Mouse (Mus musculus) stomach, embryonic 16.5 days (tissue): ENCODE measurements around the gene Hdac11. TPM values are rescaled to one million over a fixed set of nuclear protein-coding genes. Genes with fewer than 3 reads are reported as not detected.

Experiments used
- ATAC-seq: fragments of 200-750 bp; cut with Nextera tagmentation; 2 replicates; pipeline ENCODE4 v1.8.0; 2017; ENCODE audit warnings: moderate number of reproducible peaks, moderate TSS enrichment; ENCODE audit not compliant: insufficient read depth, low FRiP score
- H3K27ac ChIP-seq: fragments of 300-500 bp; sonication (generic); 2 replicates; pipeline ENCODE4 v1.5.1; 2014; ENCODE audit warnings: low read length
- H3K27me3 ChIP-seq: fragments of 300-500 bp; sonication (generic); 2 replicates; pipeline ENCODE4 v1.6.1; 2014; ENCODE audit warnings: low read length, control low read depth, mixed read lengths; ENCODE audit not compliant: control insufficient read depth, insufficient read depth
- H3K36me3 ChIP-seq: fragments of 300-500 bp; sonication (generic); 2 replicates; pipeline ENCODE4 v1.6.1; 2014; ENCODE audit warnings: low read length; ENCODE audit not compliant: control insufficient read depth, insufficient read depth
- H3K4me1 ChIP-seq: fragments of 300-500 bp; sonication (generic); 2 replicates; pipeline ENCODE4 v1.6.1; 2014; ENCODE audit warnings: low read length, control low read depth, mixed read lengths; ENCODE audit not compliant: control insufficient read depth, insufficient read depth
- H3K4me2 ChIP-seq: fragments of 300-500 bp; sonication (generic); 2 replicates; pipeline ENCODE4 v1.6.1; 2014; ENCODE audit warnings: low read depth, low read length, mixed read lengths
- H3K4me3 ChIP-seq: fragments of 300-500 bp; sonication (generic); replicated peaks from 2 replicates; pipeline ENCODE4 v1.5.1; 2014; ENCODE audit warnings: mild to moderate bottlenecking, low read length
- H3K9ac ChIP-seq: fragments of 300-500 bp; sonication (generic); 2 replicates; pipeline ENCODE4 v1.6.1; 2014; ENCODE audit warnings: low read length
- H3K9me3 ChIP-seq: fragments of 300-500 bp; sonication (generic); replicated peaks from 2 replicates; pipeline ENCODE4 v1.6.1; 2016; ENCODE audit warnings: low read length, control low read depth; ENCODE audit not compliant: control insufficient read depth
- WGBS: fragments of 180-500 bp; shearing (Covaris S2); extraction: QIAGEN DNeasy Blood & Tissue Kit; methylation state at CpG from one replicate; pipeline ENCODE4 v1.1.7; 2014; 5-methylcytosine and 5-hydroxymethylcytosine counted together
- polyA plus RNA-seq: library from polyadenylated mRNA; unstranded; fragments of >200 nt; fragmentation: Nextera tagmentation; extraction: Ambion mirVana; gene quantifications from 2 replicates; pipeline ENCODE4 v1.2.1, GENCODE M21; 2015

The Hdac11 gene
- polyA plus RNA-seq, 1 experiment from 2014 or later: 12.3 TPM

- no peaks in the 10 kb centered on the region for H3K27me3 ChIP-seq
- no peak overlapping the region for H3K9ac ChIP-seq
- no peak for ATAC-seq
- H3K36me3 ChIP-seq: no peaks in the 10 kb centered on the region
- H3K27ac ChIP-seq: no peak overlapping the region
- no peaks in the 10 kb centered on the region for H3K4me1 ChIP-seq
- H3K4me2 ChIP-seq: no peak overlapping the region
- WGBS: 77% methylated on average over 5 of the region's 5 CpGs
- H3K4me3 ChIP-seq: no peak overlapping the region
- no peaks in the 10 kb centered on the region for H3K9me3 ChIP-seq
These were observed 29.0 kb downstream of the Hdac11 start for GRCm38 (mm10) chr6:91185502-91185901.

GRCm38 (mm10) chr6:91186161-91186931, 29.9 kb downstream of the Hdac11 start:
- WGBS: 53% methylated on average over 4 of the region's 4 CpGs
- no peaks in the 10 kb centered on the region for H3K27me3 ChIP-seq
- H3K4me2 ChIP-seq: no peak overlapping the region
- no peak overlapping the region for H3K4me3 ChIP-seq
- H3K36me3 ChIP-seq: no peaks in the 10 kb centered on the region
- no peak overlapping the region for H3K27ac ChIP-seq
- ATAC-seq: 0 out of 2 replicates have a peak, but pooled peaks have one; percentile 34
- no peaks in the 10 kb centered on the region for H3K9me3 ChIP-seq
- no peak overlapping the region for H3K9ac ChIP-seq
- H3K4me1 ChIP-seq: no peaks in the 10 kb centered on the region

GRCm38 (mm10) chr6:91186934-91187333, 30.5 kb downstream of the Hdac11 start:
- H3K4me2 ChIP-seq: no peak overlapping the region
- H3K4me1 ChIP-seq: no peaks in the 10 kb centered on the region
- no peak overlapping the region for H3K27ac ChIP-seq
- 67% methylated on average over 6 of the region's 6 CpGs for WGBS
- H3K27me3 ChIP-seq: no peaks in the 10 kb centered on the region
- ATAC-seq: no peak
- H3K9me3 ChIP-seq: no peaks in the 10 kb centered on the region
- H3K9ac ChIP-seq: no peak overlapping the region
- no peaks in the 10 kb centered on the region for H3K36me3 ChIP-seq
- H3K4me3 ChIP-seq: no peak overlapping the region

GRCm38 (mm10) chr6:91187871-91188270, 31.4 kb downstream of the Hdac11 start:
- Histone ChIP-seq H3K4me1 (no peaks in the 10 kb centered on the region), H3K4me3 (no peak overlapping the region), H3K4me2 (no peak overlapping the region), H3K9me3 (no peaks in the 10 kb centered on the region), H3K36me3 (no peaks in the 10 kb centered on the region), H3K27me3 (no peaks in the 10 kb centered on the region), H3K27ac (no peak overlapping the region), H3K9ac (no peak overlapping the region)
- WGBS: 62% methylated on average over 3 of the region's 3 CpGs
- ATAC-seq: no peak

- WGBS: 87% methylated on average over 6 of the region's 6 CpGs
- no peak overlapping the region for H3K4me3 ChIP-seq
- H3K27ac ChIP-seq: no peak overlapping the region
- no peak overlapping the region for H3K9ac ChIP-seq
- no peaks in the 10 kb centered on the region for H3K27me3 ChIP-seq
- no peaks in the 10 kb centered on the region for H3K36me3 ChIP-seq
- H3K4me1 ChIP-seq: no peaks in the 10 kb centered on the region
- H3K4me2 ChIP-seq: no peak overlapping the region
- no peaks in the 10 kb centered on the region for H3K9me3 ChIP-seq
- ATAC-seq: no peak
These were observed 33.5 kb downstream of the Hdac11 start for GRCm38 (mm10) chr6:91189971-91190370.

- Histone ChIP-seq H3K27me3 (no peaks in the 10 kb centered on the region), H3K4me3 (no peak overlapping the region), H3K4me2 (no peak overlapping the region), H3K27ac (no peak overlapping the region), H3K9ac (no peak overlapping the region), H3K4me1 (no peaks in the 10 kb centered on the region), H3K9me3 (no peaks in the 10 kb centered on the region), H3K36me3 (no peaks in the 10 kb centered on the region)
- WGBS: 65% methylated on average over 2 of the region's 2 CpGs
- ATAC-seq: no peak
These were observed 35.0 kb downstream of the Hdac11 start for GRCm38 (mm10) chr6:91191465-91191864.

- Histone ChIP-seq H3K9me3 (no peaks in the 10 kb centered on the region), H3K4me2 (no peak overlapping the region), H3K9ac (no peak overlapping the region), H3K27ac (no peak overlapping the region), H3K27me3 (no peaks in the 10 kb centered on the region), H3K4me3 (no peak overlapping the region), H3K4me1 (no peaks in the 10 kb centered on the region), H3K36me3 (no peaks in the 10 kb centered on the region)
- ATAC-seq: no peak
- 72% methylated on average over 3 of the region's 3 CpGs for WGBS
These were observed 36.0 kb downstream of the Hdac11 start for GRCm38 (mm10) chr6:91192421-91192820.

- no peak overlapping the region for H3K4me2 ChIP-seq
- ATAC-seq: no peak
- no peak overlapping the region for H3K9ac ChIP-seq
- H3K27me3 ChIP-seq: no peaks in the 10 kb centered on the region
- no peak overlapping the region for H3K27ac ChIP-seq
- H3K4me1 ChIP-seq: no peaks in the 10 kb centered on the region
- H3K4me3 ChIP-seq: no peak overlapping the region
- WGBS: 48% methylated on average over 1 of the region's 1 CpGs
- H3K9me3 ChIP-seq: no peaks in the 10 kb centered on the region
- H3K36me3 ChIP-seq: no peaks in the 10 kb centered on the region
These were observed 36.5 kb downstream of the Hdac11 start for GRCm38 (mm10) chr6:91192851-91193545.

GRCm38 (mm10) chr6:91198456-91198855, 42.0 kb downstream of the Hdac11 start:
- Histone ChIP-seq H3K27ac (no peak overlapping the region), H3K4me1 (peaks cover 11% of the 10 kb centered on the region; the same call in 1 of the 2 replicates), H3K4me3 (no peak overlapping the region), H3K4me2 (no peak overlapping the region), H3K9ac (no peak overlapping the region), H3K36me3 (no peaks in the 10 kb centered on the region), H3K9me3 (no peaks in the 10 kb centered on the region), H3K27me3 (no peaks in the 10 kb centered on the region)
- 76% methylated on average over 2 of the region's 2 CpGs for WGBS
- ATAC-seq: no peak
